Mouse (Mus musculus) kidney, adult 8-10 months (tissue): ENCODE results near the gene Hexa.

ENCODE experiments used
- DNase-seq, 2 experiments: peaks; one replicate each; pipeline ENCODE4 v3.0.0; 2022

Hexa gene

DNA sequence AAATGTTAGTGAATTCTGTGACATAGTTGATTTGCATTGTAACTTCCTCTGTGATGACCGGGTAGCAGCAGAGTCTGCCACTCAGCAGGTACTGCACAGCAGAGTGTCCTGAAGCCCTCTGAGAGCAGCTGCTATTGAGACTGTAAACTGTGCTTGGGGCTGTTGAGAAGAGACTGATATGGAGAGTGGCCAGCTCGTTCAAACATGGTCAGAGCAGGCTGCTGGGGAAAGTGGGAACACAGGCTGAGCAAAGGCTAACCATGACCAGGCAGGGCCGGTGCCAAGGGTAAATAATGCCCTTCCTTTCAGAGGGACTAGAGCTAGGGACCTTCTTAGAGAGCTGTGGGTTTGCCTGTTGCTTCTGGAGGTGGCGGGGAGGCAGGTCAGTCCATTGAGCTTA lies 14.4 kb downstream of the Hexa start:
- no peak for DNase-seq

DNA sequence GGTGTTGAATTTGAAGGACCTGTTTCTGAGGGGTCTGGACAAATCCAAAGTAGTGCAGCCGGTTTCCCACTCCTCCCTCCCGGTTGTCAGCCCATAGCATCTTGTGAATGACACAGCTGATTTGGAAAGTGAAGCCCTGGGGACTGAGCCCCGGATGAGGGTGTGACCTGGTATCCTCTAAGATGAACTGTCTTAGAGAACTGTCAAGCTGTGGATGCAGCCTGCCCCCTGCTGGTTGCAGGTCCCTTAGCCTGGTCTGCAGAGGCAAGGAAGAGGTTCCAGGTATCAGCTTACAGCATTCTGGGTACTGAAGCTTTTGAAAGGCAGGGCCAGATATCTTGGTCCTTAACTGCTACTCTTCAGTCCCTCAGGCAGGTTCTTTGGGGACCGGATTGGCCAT lies 26.3 kb downstream of the Hexa start:
- peak; percentile 55 to 77 for DNase-seq

DNA sequence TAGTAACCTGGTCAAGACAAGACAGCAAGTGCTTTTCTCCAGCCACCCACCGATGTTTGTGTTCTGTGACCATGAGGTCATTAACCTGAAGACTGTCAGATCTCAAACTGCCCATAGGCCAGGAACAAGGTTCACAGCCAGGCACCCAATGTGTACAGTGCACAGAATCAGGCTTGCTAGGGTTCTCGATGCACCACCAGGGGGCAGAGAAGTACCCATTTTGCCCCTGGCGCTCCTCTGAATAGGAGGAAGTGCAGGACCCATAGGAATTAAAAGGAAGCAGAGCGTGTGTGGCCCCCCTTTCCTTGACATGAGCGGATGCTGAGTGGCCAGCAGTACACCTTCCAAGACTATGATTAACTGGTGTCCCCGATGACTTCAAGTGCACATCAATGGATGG lies 27.8 kb downstream of the Hexa start:
- peak; percentile 39 to 68 for DNase-seq

DNA sequence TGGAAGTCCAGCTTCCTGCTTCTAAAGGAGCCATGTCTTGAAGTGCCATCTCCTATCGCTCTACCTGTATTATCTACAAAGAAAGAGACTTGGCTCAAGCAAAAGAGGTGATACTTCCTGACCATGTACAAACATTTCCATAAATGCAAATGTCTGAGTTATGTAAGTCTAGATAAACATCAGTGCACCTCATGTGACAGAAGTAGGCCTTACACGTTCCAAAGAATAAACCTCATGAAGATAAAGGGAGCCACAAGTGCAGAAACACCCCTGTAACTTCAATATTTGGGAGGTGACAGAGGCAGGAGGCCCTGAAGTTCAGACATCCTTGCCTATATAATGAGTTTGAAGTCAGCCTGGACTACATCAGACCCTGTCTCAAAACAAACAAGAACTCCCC lies 32.5 kb downstream of the Hexa start:
- DNase-seq = no peak

DNA sequence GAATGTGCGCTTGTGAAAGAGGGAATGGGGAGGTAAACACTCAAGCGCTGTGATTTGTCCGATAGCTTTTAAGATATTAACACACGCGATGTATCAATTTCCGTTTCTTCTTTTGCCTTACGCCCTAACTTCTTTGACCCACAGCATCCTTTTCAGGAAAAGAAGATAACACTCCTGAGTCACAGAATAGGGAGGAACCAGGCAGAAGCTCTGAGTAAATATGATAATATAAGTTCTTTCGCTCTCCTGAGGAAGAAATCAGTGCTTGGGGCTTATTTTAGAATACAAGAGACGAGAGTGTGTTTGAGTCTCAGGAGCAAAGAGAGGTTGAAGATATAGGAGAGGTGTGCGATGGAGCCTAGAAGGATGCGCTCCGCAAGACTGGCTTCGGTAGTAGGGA lies 38.1 kb downstream of the Hexa start:
- DNase-seq = no peak

DNA sequence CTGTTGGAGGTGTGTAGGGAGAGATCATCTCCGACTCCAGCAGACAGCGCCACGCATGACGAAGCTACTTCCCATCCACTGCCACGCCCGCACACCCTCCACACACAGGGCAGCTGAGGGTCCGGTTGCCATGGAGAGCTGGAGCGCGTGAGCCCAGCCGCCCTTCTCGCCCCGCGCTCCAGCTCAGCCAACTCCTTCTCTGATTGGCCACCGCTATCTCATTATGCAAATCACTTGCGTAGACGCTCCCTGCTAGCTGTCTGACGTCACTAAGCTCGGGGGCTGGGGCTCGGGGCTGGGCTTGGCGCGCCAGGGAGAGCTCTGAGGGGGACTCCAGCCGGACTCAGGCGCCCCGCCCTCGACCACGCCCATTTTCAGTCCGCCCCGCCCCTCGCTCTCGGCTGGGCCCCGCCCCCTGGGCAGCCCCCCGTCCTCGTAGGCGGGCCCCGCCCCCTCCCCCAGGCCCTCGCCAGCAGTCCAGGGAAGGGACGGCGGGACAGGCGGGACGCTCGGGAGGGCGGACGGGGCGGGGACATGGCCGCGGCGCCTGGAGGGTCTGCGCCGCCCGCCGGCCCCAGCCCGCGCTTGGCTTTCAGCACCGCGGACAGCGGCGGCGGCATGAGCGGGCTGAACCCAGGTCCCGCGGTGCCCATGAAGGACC lies 38.6 kb downstream of the Hexa start, which contains the start of gene Celf6:
Gene Celf6 (plus strand): TSS at position 74 of the 661 bp plus-strand sequence.
- DNase-seq = peak; percentile 42 to 53

DNA sequence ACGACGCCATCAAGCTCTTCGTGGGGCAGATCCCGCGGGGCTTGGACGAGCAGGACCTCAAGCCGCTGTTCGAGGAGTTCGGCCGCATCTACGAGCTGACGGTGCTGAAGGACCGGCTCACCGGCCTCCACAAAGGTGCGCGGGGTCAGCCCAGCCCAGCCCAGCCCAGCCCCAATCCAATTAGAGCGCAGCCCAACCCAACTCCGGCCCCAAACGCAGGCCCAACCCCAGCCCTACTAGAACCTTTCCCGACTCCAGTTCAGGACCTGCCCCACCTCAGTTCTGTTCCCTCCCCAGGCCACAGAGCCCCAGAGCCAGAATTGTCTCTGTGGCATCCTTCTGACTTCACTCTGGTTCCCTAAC lies 39.1 kb downstream of the Hexa start:
- no peak for DNase-seq

DNA sequence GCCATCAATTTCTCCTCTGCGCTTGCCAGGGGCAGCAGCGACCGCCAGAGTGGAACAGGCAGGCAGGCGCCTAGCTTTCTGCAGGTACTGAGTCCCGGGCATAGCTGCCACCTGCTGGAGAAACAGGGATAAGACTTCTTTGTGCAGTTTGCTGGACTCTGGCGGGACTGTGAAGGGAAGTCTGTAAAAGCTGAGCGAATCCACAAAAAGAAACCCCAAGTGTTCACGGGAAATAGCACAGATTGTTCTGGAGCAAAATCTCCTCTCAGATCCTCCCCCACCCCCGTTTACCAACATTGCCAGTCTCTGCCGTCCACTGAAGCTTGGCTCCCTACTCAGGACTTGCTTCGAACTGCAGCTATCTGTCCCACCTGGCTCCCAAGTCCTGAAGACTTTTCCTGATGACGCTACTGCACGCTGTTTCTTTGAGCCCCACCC lies 45.5 kb downstream of the Hexa start:
- DNase-seq = peak; percentile 37 to 68

DNA sequence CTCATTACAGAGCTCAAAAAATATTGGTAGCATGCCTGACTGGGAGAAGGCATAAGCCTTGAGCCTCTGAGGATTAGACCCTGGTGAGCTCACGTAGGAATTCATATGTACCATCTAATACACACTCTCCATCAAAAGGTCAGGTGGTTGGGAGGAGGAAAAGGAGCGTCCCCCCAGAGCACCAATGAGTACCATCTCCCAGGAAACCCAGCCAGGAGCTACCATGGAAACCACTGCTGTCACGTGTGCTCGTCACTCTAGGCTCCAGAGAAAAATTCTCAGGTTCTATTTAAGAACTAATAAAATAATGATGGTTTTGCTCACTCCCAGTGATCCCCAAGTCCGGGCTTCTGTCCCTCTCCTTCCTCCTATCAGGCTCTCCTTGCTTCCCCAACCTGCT lies 48.9 kb downstream of the Hexa start:
- DNase-seq = no peak

DNA sequence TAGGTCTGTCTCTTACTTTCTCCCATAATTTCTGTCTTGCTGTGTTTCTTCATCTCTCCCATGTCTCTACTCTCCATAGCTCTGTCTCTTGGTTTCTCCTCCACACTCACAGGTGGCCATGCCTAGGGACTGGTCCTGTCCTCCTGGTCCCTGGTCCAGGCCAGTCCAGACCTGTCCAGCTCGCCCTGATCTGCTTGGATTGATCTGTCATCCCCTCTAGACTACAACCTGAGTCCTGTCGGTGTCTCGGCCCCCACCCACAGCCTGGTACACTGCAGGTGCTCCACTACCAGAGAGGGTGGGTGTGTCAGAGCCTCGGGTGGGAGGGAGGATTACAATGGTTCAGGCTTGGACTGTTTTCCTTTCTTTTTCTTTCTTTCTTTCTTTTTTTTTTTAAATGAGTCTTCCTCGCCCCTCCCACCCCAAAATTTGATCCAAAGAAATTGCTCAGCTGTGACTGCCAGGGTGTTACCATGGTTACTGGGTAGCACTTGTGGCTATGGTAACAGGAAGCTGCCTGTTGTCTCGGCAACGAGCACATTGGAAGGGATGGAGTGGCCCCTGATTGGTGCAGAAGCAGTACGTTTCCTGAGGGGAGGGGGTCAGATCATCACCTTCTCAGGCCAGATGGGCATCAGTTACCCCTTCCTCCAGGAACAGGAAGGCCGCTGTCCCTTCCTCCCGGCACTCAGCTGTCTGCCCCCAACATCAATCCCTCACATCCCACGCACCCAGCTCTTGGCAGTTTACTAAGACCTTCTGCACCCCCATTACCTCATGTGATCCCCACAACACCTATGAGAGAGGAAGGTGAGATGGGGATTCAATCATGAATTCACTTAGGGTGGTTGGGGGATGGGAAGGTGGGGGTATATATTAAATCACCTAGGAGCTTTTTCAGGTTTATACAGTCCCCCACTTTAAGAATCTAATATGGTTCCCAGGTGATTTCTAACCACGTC lies 49.7 kb downstream of the Hexa start:
- no peak for DNase-seq

DNA sequence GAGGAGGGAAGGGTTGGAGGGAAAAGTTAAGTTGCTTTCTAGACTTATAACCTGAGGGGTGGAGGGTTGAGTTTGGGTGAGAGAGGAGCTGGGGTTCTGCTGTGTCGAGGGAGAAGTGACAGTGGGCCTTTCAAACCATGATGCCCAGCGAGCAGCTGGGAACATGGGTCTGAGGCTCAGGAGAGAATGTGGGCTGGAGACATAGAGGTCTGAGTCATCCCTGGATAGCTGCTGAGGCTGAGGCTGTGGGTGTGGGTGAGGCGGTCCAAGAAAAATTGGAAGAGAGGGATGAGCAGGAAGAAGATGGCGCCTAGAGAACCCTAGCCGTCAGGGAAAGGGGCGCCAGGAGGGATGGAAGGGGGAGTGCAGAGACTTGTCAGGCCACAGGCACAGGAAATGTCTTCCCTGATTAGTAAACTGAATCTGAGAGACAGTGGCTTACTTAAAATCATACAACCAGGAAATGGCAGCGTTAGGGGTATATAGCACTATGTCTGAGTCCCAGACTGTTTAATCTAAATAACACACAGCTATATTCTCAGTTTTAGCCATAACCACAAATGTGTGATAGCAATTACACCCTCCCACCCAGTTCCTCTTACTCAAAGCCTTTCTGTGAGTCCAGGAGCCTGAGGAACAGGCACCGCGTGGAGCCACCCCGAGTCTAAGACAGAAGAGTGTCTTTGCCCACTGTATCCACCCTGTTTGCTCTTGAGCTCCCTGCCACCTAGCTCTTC lies 50.5 kb downstream of the Hexa start:
- DNase-seq = no peak

DNA sequence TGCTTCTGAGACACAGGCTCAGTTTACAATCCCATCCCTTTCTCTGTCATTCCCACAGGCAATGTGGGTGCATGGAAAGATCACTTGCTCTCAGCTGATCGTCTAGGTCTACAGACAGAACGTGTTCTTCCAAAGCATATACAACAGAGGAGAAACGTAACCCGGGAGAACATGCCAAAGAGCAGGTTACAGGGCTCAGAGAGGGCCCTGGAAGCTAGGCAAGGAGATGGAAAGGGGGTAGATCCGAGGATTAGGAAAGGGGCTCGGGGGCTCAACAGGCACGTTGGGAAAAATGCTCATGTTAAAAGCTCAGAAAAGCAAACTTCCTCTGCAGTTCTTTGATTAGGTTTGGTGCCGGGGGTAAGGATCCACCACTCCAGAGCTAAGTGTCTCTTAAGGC lies 62.3 kb downstream of the Hexa start:
- no peak for DNase-seq

DNA sequence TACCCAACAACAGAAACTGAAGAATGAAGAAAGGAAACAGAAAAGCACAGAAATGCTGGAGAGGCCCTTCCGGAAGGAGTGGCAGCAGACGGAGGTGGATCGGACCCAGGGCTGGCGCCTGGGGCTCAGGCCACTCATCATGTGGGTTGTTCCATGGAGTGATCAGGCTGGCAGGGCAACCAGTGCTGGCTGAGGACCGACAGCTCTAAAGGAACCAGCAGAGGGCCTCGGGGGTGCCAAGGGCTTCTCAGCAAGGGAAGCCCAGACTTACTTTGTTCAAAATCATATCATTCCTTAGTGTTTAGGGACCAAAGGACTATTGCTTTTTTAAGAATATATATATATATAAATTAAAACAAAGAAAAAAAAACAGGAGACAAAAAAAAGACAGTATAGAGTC lies 66.6 kb downstream of the Hexa start:
- DNase-seq = no peak

DNA sequence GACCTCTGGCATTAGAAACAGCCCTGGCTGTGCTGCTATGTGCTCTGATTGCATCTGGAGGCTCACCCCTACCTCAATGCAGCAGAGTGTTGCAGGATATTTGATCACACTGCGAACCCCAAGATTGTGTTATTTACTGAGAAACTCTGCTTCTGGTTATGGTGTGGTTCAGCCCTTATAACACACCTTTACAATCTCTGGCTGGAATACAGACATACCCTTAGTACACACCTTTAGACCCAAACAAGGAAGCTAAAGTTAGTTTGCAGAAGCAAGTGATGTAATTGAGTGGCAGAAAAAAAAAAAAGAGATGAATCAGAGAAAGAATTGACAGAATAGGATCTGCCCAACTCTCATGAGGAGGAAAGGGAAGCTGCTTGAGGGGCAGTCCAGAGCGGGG lies 71.6 kb downstream of the Hexa start:
- no peak for DNase-seq
